Mouse (Mus musculus) heart, embryonic 16.5 days (tissue): Measurements from ENCODE around the gene Eda. TPM values are rescaled to one million over a fixed set of nuclear protein-coding genes. Genes with fewer than 3 reads are reported as not detected.

Experiments used
- microRNA counts: library from miRNA; unstranded; fragments of <30 nt; microRNA quantifications from one replicate; lab custom pipeline; 2016
- microRNA-seq: library from miRNA; unstranded; fragments of <30 nt; microRNA quantifications from one replicate; pipeline ENCODE4, GENCODE M21; 2017
- polyA plus RNA-seq: library from polyadenylated mRNA; unstranded; fragments of >200 nt; fragmentation: Nextera tagmentation; extraction: Ambion mirVana; gene quantifications from 2 replicates; pipeline ENCODE4 v1.2.1, GENCODE M21; 2015

Gene Eda
- polyA plus RNA-seq, 1 experiment from 2014 or later, result 2.0 TPM

MicroRNAs encoded within 50 kb of the gene (microRNA counts, 519-probe panel; counts per million panel counts)
- microRNA mmu-miR-676 (lab: Ali Mortazavi, UCI), result 2,672 counts per million, percentile 68 among the panel's probes with 10 or more counts

Small RNA genes within 50 kb of the gene (microRNA-seq; reads per million reads assigned to microRNA genes)
- 855 reads per million, percentile 77 among the genes with 10 or more reads in this experiment for gene Mir676

Other genes with a start within 250 kb of the Eda start
- 0.05 TPM in 1 of 2 replicates, not detected in the other for gene Tmem28, start 154.6 kb upstream of the Eda start, polyA plus RNA-seq